Mouse (Mus musculus): Measurements from ENCODE around the gene Bag6.

GRCm38 (mm10) chr17:35175968-35176367 lies 41.0 kb downstream of the Bag6 start, which contains the start of gene Aif1:
- TF ChIP-seq POLR2A (IDR thresholded peaks at IDR 0.05; ENCODE audit: borderline replicate concordance, extremely low read depth, insufficient read depth, insufficient read length, poor library complexity, severe bottlenecking) (no peak), CTCF (IDR thresholded peaks at IDR 0.05; ENCODE audit: borderline replicate concordance, extremely low read depth, insufficient read depth, insufficient read length) (no peak)
